Mouse (Mus musculus) forelimb bud, embryonic 11.5 days (tissue): ENCODE measurements around the gene Serpina3b.

Experiments
- DNase-seq: peaks from one replicate; pipeline ENCODE4 v3.0.0-alpha.2; 2012; ENCODE audit warnings: low read depth, low spot score

The Serpina3b gene

DNA sequence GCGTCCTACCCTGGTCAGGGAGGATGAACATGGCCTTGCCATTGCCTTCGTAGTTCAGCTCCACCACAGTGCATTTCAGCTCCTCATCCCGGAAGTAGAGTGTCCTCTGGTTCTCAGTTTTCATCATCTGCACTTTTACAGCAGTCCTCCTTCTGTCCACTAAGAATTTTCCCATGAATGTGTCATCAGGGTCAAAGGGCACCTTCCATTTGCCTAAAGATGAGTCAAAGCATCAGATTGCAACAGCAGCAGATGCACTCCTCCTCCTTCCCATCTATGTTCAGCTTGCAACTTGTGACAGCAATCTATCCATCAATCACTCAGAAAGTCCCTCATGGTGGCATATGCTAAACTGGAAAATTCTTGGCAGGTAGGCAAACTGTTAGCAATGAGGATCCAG is 47.8 kb downstream of the Serpina3b start:
- no peak for DNase-seq

DNA sequence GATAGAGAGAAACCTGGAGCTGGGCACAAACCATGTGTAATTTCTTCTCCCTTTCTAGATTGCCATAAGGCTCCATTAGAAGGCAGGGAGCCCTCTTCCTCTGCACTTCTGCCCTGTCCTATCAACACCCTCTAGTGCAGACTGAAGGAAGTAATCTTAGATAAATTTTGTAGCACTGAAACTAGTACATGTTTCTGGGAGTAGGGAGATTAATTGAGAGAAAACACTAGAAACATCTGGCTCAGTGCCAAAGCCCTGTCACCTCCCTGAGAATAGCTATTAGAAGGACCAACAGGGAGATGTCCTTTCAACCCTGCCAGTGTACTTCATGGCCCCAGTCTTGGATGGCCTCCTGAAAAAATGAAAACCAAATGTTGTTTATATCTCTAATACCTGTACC is 50.8 kb downstream of the Serpina3b start:
- no peak for DNase-seq

- no peak for DNase-seq
These were observed 51.2 kb downstream of the Serpina3b start for GRCm38 (mm10) chr12:104178987-104179386.

DNA sequence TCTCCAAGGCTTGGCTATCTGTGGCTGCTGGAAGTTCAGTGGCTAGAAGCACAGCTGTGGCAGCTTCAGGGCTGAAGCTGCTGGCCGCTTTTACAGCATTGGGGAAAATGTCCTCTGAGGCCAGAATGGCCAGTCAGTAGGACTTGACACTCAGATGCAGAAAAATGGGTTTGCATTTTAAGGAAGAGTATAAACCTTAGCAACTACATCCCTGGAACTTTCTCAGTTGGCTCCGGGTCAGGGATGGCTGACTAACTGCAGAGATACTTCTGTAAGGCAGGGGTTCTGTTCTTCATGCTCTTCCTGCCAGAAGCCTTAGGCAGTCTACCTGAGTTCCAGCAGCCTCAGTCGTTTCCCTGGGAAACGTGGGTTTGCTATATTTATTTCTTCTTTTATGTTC is 57.2 kb downstream of the Serpina3b start:
- DNase-seq, result no peak

DNA sequence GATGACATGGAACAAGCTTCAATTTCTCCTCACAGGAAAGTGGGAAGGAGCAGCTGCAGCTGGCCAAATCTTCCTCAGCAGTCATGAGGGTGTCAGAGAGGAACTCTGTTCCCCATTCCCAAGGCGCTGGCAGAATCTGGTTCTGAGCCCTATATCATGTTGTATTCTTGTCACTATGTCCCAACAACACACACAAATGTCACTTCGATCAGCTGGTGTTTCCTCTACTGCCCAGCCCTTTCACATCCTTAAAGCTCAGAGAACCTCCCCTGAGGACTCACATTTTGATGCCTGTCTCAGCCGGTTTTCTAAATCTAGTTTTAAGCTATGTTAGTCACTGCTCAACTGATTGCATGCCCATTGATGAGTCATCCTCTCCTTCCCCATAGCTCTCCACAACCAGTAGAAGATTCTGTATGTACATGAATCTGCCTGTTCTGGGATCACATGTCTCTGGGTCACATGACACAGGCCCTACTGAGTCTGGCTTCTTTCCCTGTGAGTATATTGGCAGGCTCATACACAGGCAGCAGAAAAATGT is 58.3 kb downstream of the Serpina3b start:
- no peak for DNase-seq
